Mouse (Mus musculus) layer of hippocampus, postnatal 14 days (tissue): ENCODE data around the gene Vmn2r95. TPM values are rescaled to one million over a fixed set of nuclear protein-coding genes. Genes with fewer than 3 reads are reported as not detected.
"Not testable (repeated sequence)": the region's sequence is repeated elsewhere in the genome, so short reads cannot be mapped to it uniquely, and the experiment has no call there.

Experiments used
- DNase-seq, 2 experiments: peaks; one replicate each; pipeline ENCODE4 v3.0.0; 2021 to 2022; ENCODE audit warnings: low spot score in 2 of 2, mixed read lengths in 1 of 2
- long read RNA-seq, 2 experiments: library from polyadenylated mRNA; stranded (forward); transcript quantifications; one replicate each; pipeline ENCODE4 v2.0.0; 2021
- total RNA-seq, 2 experiments: library from RNA; stranded (reverse); gene quantifications; 2 replicates each; pipeline ENCODE4 v1.2.3; 2021

The Vmn2r95 gene
- under 1 TPM in 1 of 2 experiments, not detected in 1; 0.05 TPM for total RNA-seq
- long read RNA-seq, experiment 1: 0 reads
- long read RNA-seq, experiment 2: 0 reads

- DNase-seq: no peak
These were observed at the start of gene Vmn2r95 for GRCm38 (mm10) chr17:18423778-18424177. Gene Vmn2r95 (plus strand): TSS chr17:18424078.

- no peak for DNase-seq
These were observed 31.8 kb downstream of the Vmn2r95 start for GRCm38 (mm10) chr17:18455619-18456140.

- DNase-seq: not testable (repeated sequence)
These were observed 34.3 kb downstream of the Vmn2r95 start for GRCm38 (mm10) chr17:18458126-18458634.

GRCm38 (mm10) chr17:18462695-18463094 is 38.8 kb downstream of the Vmn2r95 start:
- DNase-seq: no peak

- DNase-seq: no peak
These were observed 56.0 kb downstream of the Vmn2r95 start for GRCm38 (mm10) chr17:18479885-18480284.

Other genes with a start within 250 kb of the Vmn2r95 start
- not detected for gene Vmn2r94, start 146.3 kb upstream of the Vmn2r95 start, total RNA-seq
- gene Vmn2r93, start 126.0 kb upstream of the Vmn2r95 start, total RNA-seq: not detected
- not detected for gene Vmn2r96, start 149.1 kb downstream of the Vmn2r95 start, total RNA-seq